Mouse (Mus musculus): Measurements from ENCODE around the gene Ccdc62. TPM values are rescaled to one million over a fixed set of nuclear protein-coding genes. Genes with fewer than 3 reads are reported as not detected.

The Ccdc62 gene
- polyA plus RNA-seq, 1 experiment, result 5.4 TPM

DNA sequence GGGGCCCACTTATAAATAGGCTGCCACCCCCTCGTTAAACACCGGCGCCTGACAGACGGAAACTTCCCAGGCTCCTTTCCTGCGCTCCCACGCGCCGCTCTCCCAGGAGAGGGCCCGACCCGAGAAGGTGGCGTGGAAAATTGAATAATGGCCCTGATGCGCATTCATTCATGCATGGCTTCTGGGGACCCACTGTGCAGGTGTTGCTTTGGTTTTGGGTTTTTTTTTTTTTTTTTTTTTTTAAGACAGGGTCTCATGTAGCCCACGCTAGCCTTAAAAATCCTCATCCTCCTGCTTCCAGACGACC is 43.7 kb downstream of the Ccdc62 start:
- H3K4me3 ChIP-seq (ENCODE audit: insufficient read depth, low read length), result peak overlapping the region; percentile 80
- H3K4me1 ChIP-seq (ENCODE audit: control insufficient read depth, insufficient read depth, low read length), result peaks cover 7% of the 10 kb centered on the region
- TF ChIP-seq CTCF (IDR thresholded peaks at IDR 0.05; ENCODE audit: extremely low read depth, insufficient read depth, low read length) (no peak), POLR2A (IDR thresholded peaks at IDR 0.05; ENCODE audit: extremely low read depth, insufficient read depth, low read length) (no peak)
- H3K27ac ChIP-seq (ENCODE audit: insufficient read depth, low read length), result peak overlapping the region; percentile 41; the same call in 1 of the 2 replicates

DNA sequence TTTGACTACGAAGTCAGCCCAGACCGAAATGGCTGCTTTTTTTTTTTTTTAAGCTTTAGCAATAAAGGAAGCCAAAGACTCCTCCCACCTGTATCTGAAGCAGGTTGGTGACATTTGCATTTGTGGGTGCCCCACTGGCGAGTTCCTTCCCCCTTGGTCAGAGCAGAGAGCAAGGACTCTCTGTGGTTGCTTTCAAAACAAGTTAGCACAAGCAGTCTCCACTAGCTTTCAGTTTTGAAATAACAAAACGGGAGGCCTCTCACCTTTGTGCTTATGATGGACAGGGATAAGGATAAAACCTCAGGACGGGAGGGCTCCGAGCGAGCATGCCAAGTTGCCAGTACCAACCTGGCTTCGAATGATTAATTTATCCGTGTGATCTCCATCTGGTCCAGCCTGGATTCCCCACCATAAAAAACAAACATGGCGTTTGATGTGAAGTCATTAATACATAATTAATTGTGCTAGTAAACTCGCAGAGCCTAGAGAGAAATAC is 44.2 kb downstream of the Ccdc62 start:
- peak overlapping the region; percentile 80 for H3K4me3 ChIP-seq (ENCODE audit: insufficient read depth, low read length)
- no peak overlapping the region for H3K27ac ChIP-seq (ENCODE audit: insufficient read depth, low read length)
- H3K4me1 ChIP-seq (ENCODE audit: control insufficient read depth, insufficient read depth, low read length), result peaks cover 6% of the 10 kb centered on the region
- no peak for TF ChIP-seq CTCF (IDR thresholded peaks at IDR 0.05; ENCODE audit: extremely low read depth, insufficient read depth, low read length)
- TF ChIP-seq POLR2A (IDR thresholded peaks at IDR 0.05; ENCODE audit: extremely low read depth, insufficient read depth, low read length), result no peak

DNA sequence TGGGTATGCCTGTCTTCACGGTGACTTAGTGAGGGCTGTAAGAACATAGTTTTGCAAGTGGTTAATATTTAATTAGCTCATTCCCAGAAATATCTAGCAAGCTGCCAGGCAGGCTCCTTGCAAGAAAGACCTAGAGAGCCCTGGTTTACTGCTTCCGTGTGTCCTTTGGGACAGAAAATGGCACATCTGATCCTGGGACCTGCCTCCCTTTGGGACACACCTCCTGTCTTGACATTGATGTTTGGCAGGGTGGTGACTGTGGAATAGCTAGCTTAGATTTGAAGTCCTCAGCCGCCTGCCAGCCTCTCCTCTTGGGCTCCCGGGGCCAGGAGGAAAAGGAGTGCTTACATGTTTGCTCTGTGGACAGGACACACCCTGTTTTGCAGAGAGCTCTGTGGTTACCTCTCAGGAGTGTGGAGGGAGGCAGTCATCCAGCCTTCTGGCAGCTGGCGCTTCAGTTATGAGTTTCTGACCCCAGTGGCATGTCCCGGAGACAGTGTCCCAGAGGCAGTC is 45.2 kb downstream of the Ccdc62 start:
- no peak overlapping the region for H3K27ac ChIP-seq (ENCODE audit: insufficient read depth, low read length)
- H3K4me3 ChIP-seq (ENCODE audit: insufficient read depth, low read length), result peak overlapping the region; percentile 4; the same call in 1 of the 2 replicates
- peaks cover 10% of the 10 kb centered on the region for H3K4me1 ChIP-seq (ENCODE audit: control insufficient read depth, insufficient read depth, low read length)
- TF ChIP-seq POLR2A (IDR thresholded peaks at IDR 0.05; ENCODE audit: extremely low read depth, insufficient read depth, low read length) (no peak), CTCF (IDR thresholded peaks at IDR 0.05; ENCODE audit: extremely low read depth, insufficient read depth, low read length) (no peak)

DNA sequence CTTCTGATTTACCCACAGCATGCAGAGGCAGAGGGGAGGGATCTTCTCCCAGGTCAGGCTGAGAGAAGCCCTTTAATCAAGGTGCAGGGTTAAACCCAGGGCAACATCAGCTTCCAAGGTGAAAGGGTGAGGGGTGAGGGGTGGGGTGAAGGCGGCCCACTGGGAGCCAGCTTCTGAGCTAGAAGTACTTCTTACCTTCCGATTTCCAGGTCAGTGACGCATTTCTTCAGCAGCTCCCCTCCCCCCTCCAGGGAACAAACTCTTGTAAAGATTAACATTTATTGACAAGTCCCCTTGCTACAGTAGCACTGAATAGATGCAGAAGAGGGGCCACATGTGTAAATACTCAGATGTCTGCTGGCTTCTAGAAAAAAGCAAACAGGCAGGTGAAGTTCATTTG is 46.8 kb downstream of the Ccdc62 start:
- Histone ChIP-seq H3K27ac (ENCODE audit: insufficient read depth, low read length) (no peak overlapping the region), H3K4me1 (ENCODE audit: control insufficient read depth, insufficient read depth, low read length) (peaks cover 14% of the 10 kb centered on the region), H3K4me3 (ENCODE audit: insufficient read depth, low read length) (no peak overlapping the region)
- TF ChIP-seq POLR2A (IDR thresholded peaks at IDR 0.05; ENCODE audit: extremely low read depth, insufficient read depth, low read length) (no peak), CTCF (IDR thresholded peaks at IDR 0.05; ENCODE audit: extremely low read depth, insufficient read depth, low read length) (no peak)

DNA sequence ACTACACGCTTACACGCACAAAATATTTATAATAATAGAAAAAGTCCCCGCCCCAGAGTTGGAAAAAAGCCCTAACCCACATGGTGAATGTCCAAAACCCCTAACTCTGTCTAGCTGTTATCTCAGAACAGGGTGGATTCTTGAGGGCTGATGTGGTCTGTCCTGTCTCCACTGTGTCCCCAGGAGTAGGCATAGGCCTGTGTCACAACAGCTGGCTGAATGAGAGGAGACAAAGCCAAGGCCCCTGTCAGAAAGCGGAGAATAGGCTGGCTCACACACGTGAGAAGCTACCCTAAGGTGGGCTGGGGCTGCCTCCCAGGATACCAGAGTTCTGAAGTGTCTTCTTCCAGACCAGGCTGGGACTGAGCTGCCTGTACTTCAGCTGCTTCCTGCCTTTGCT is 47.7 kb downstream of the Ccdc62 start:
- peaks cover 14% of the 10 kb centered on the region for H3K4me1 ChIP-seq (ENCODE audit: control insufficient read depth, insufficient read depth, low read length)
- no peak overlapping the region for H3K4me3 ChIP-seq (ENCODE audit: insufficient read depth, low read length)
- H3K27ac ChIP-seq (ENCODE audit: insufficient read depth, low read length), result no peak overlapping the region
- TF ChIP-seq CTCF (IDR thresholded peaks at IDR 0.05; ENCODE audit: extremely low read depth, insufficient read depth, low read length) (no peak), POLR2A (IDR thresholded peaks at IDR 0.05; ENCODE audit: extremely low read depth, insufficient read depth, low read length) (no peak)

DNA sequence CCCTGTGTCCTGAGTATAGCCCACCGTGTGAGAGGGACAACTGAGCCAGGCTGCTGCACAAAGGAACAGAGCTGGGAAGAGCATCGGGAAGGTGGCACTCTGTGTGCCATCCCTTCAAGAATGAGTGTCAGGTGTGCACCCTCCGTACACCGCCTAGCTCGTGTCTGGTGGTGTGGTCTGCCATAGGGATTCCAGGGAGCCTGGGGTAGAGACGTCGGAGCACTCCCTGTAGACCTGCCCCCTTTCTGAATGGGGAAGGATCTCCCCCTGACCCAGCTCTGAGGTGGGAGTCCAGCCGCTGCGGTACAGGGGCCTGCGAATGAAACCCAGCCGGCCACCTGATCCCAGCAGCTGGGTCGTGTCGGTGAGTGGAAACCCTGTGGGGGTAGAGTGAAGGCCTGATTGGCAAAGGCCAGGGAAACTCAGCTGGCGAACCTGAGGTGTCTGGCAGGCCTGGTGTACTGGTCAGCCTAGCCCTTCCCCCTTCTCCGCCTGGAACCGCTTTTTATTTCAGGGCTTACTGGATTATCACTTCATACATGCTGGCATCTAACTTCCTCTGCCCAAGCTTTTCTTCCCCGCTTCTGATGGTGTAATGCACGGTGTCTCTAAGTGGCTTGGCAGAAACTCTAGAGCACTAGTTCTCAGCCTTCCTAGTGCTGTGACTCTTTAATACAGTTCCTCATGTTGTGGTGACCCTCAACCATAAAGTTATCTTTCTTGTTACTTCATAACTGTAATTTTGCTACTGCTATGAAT is 48.9 kb downstream of the Ccdc62 start:
- no peak overlapping the region for H3K27ac ChIP-seq (ENCODE audit: insufficient read depth, low read length)

DNA sequence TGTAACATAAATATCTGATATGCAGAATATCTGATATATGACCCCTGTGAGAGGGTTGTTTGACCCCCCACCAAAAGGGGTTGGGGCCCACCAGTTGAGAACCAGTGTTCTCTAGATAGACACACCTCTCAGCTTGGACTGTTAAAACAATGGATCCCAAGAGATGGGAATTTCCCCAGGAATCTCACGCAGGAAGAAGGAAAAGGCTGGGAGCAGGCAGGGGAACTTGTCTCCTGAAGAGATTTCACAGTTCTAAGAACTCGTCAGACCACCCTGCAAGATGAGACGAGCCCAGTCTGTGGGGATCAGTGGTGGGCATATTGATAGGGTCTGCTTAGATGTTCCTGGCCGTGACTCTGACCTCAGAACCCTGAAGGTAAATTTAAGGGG is 49.5 kb downstream of the Ccdc62 start:
- 0 out of 2 replicates have a peak overlapping the region, but pooled peaks have one; percentile 24 for H3K27ac ChIP-seq (ENCODE audit: insufficient read depth, low read length)
- peaks cover 11% of the 10 kb centered on the region for H3K4me1 ChIP-seq (ENCODE audit: control insufficient read depth, insufficient read depth, low read length)
- H3K4me3 ChIP-seq (ENCODE audit: insufficient read depth, low read length), result no peak overlapping the region
- TF ChIP-seq CTCF (IDR thresholded peaks at IDR 0.05; ENCODE audit: extremely low read depth, insufficient read depth, low read length) (no peak), POLR2A (IDR thresholded peaks at IDR 0.05; ENCODE audit: extremely low read depth, insufficient read depth, low read length) (no peak)

More for the DNA sequence above, 48.9 kb downstream of the Ccdc62 start:
- no peak for TF ChIP-seq CTCF (IDR thresholded peaks at IDR 0.05; ENCODE audit: extremely low read depth, insufficient read depth, low read length)
- no peak for TF ChIP-seq POLR2A (IDR thresholded peaks at IDR 0.05; ENCODE audit: extremely low read depth, insufficient read depth, low read length)
- H3K4me3 ChIP-seq (ENCODE audit: insufficient read depth, low read length), result no peak overlapping the region
- H3K4me1 ChIP-seq (ENCODE audit: control insufficient read depth, insufficient read depth, low read length), result peaks cover 14% of the 10 kb centered on the region

DNA sequence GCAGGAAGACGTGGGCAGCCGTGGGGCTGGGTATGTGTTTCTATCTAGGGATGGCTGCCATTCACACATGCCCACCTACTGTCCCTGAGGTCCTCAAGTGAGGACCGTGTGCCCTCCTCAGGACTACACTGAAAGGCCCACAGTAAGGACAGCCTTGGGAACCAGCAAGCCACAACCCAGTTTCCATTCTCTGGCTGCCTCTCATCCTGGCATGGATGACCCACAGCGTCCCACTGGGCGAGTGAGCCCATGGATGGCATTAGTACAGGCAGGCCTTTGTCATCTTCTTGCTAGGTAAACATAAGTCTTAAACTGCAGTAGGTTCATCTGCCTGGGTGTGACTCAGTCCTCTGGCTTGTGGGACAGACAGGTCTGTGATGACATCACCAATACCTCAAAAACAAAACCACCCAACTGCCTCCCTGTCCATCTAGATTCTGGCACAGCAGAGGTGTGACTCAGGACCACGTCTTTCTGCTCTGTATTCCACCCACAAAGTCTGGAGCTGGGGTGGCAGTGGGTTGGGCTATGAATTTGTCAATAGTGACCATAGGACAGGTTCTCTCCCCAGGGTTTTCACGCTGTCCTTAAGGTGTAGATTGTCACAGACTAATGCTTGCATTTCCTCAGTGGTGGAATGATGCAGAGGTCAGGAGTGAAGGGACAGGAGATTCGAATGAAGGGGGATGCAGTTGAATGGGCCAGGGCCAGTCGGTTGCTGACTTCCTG is 50.2 kb downstream of the Ccdc62 start:
- TF ChIP-seq CTCF (IDR thresholded peaks at IDR 0.05; ENCODE audit: extremely low read depth, insufficient read depth, low read length) (no peak), POLR2A (IDR thresholded peaks at IDR 0.05; ENCODE audit: extremely low read depth, insufficient read depth, low read length) (no peak)
- Histone ChIP-seq H3K27ac (ENCODE audit: insufficient read depth, low read length) (peak overlapping the region; percentile 24), H3K4me1 (ENCODE audit: control insufficient read depth, insufficient read depth, low read length) (peaks cover 11% of the 10 kb centered on the region), H3K4me3 (ENCODE audit: insufficient read depth, low read length) (no peak overlapping the region)

DNA sequence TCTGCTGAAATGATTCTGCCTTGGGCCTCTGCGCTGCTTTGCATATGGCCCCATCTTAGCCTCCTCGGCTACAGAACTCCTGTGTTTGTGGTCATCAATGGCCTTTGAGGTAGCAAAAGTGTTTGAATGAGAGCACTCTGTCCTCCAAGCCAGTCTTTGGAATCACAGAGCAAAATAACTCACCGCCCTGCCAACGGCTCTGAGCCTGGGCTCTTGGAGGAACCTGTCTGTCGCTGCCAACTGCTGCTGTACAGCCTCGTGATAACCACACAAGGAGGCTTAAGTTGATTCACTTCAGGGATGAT is 50.7 kb downstream of the Ccdc62 start:
- Histone ChIP-seq H3K27ac (ENCODE audit: insufficient read depth, low read length) (0 out of 2 replicates have a peak overlapping the region, but pooled peaks have one; percentile 24), H3K4me3 (ENCODE audit: insufficient read depth, low read length) (no peak overlapping the region), H3K4me1 (ENCODE audit: control insufficient read depth, insufficient read depth, low read length) (peaks cover 11% of the 10 kb centered on the region)
- TF ChIP-seq CTCF (IDR thresholded peaks at IDR 0.05; ENCODE audit: extremely low read depth, insufficient read depth, low read length) (no peak), POLR2A (IDR thresholded peaks at IDR 0.05; ENCODE audit: extremely low read depth, insufficient read depth, low read length) (no peak)
